Mouse (Mus musculus): ENCODE results near the gene Tmem107. TPM values are rescaled to one million over a fixed set of nuclear protein-coding genes. Genes with fewer than 3 reads are reported as not detected.

The Tmem107 gene
- total and polyA plus RNA-seq, 3 experiments = 22.6 to 31.3 (median 30.1) TPM

DNA sequence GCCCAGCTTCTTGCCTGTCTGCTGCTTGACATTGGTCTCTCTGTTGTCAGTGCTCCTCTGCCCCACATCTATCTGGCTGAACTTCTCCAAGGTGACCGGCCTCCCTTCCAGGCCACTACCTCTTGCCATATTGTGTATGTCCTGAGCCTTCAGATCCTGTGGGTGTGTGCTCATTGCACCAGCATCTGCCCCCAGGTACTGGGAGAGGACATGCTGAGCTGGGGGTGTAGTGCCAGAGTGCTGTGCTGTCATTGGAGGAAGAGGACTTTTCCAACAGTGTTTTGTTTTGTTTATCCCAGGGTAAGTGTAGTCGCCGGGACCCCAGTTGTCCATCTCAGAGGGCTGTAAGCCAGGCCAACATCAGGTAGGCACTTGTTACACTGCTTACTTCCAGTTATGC, 36.0 kb upstream of the Tmem107 start:
- Histone ChIP-seq H3K4me1 (ENCODE audit: control insufficient read depth in 1 of 2, insufficient read depth in 2 of 2) (peaks cover 18 to 32% of the 10 kb centered on the region in 2 experiments), H3K36me3 (replicated peaks in 1 of 2; ENCODE audit: control insufficient read depth in 1 of 2, insufficient read depth in 1 of 2, low read length in 1 of 2) (peaks cover 58 to 68% of the 10 kb centered on the region in 2 experiments), H3K79me2 (replicated peaks; ENCODE audit: control insufficient read depth, extremely low read depth, insufficient read depth, poor library complexity, severe bottlenecking) (no peaks in the 10 kb centered on the region), H3K27ac (ENCODE audit: insufficient read depth, low read depth) (no peak overlapping the region), H3K4me3 (replicated peaks in 1 of 3; ENCODE audit: low read depth in 2 of 3, low read length in 2 of 3, poor library complexity in 1 of 3) (no peak overlapping the region), H3K27me3 (replicated peaks) (no peaks in the 10 kb centered on the region), H3K9ac (ENCODE audit: insufficient read depth, low read depth) (no peak overlapping the region), H3K9me3 (replicated peaks; ENCODE audit: low read length) (no peaks in the 10 kb centered on the region), H3K4me2 (ENCODE audit: insufficient read depth, low read depth, poor library complexity, severe bottlenecking) (no peak overlapping the region)
- TF ChIP-seq MXI1 (IDR thresholded peaks at IDR 0.05; ENCODE audit: low read depth, low read length) (no peak), CTCF (conservative IDR thresholded peaks at IDR 0.05 in 1 of 2, IDR thresholded peaks at IDR 0.05 in 1 of 2; ENCODE audit: low read depth in 2 of 2, low read length in 2 of 2) (no peak), NRF1 (IDR thresholded peaks at IDR 0.05; ENCODE audit: low read depth, low read length) (no peak), ETS1 (conservative IDR thresholded peaks at IDR 0.05; ENCODE audit: low read depth, low read length) (no peak), MAFK (IDR thresholded peaks at IDR 0.05; ENCODE audit: insufficient replicate concordance, low read length) (no peak), ELF1 (IDR thresholded peaks at IDR 0.05; ENCODE audit: low read depth, low read length) (no peak), SMC3 (IDR thresholded peaks at IDR 0.05; ENCODE audit: low read depth, low read length) (no peak), JUN (IDR thresholded peaks at IDR 0.05; ENCODE audit: insufficient read depth, low read depth, low read length) (no peak), SIN3A (IDR thresholded peaks at IDR 0.05; ENCODE audit: low read length) (no peak)
- dilution Hi-C loops (cut with MboI; ENCODE audit: extremely low pct_ligation_motif_present, extremely low pct_unique_long_range_greater_than_20kb, low sequenced_read_pairs) (no loop called here), in situ Hi-C loops (cut with MboI; ENCODE audit: low pct_ligation_motif_present, low pct_unique_long_range_greater_than_20kb, low sequenced_read_pairs) (no loop called here)
- DNase-seq (ENCODE audit: extremely low read depth) = no peak

DNA sequence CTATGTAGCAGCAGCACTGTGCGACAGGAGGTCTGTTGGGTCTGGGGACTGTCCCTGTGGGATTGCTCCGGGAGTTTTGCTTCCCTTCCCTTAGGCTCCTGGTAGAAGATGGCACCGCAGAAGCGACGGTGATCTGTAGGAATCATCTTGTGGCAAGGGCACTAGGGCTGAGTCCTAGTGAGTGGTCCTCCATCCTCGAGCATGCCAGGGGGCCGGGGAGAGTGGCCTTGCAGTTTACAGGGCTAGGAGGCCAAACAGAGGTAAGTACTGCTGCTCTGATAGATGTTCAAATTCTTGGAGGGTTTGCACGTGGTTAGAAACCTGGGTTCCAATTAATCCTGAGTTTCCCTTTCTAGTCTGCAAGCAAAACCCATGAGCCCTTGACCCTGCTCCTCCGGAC, 35.2 kb upstream of the Tmem107 start:
- no peak overlapping the region for H3K4me3 ChIP-seq (replicated peaks in 1 of 3; ENCODE audit: low read depth in 2 of 3, low read length in 2 of 3, poor library complexity in 1 of 3)
- no peak overlapping the region for H3K9ac ChIP-seq (ENCODE audit: insufficient read depth, low read depth)
- 0 out of 2 replicates have a peak overlapping the region, but pooled peaks have one; percentile 0 for H3K27ac ChIP-seq (ENCODE audit: insufficient read depth, low read depth)
- DNase-seq (ENCODE audit: extremely low read depth) = no peak
- no peaks in the 10 kb centered on the region for H3K27me3 ChIP-seq (replicated peaks)
- peaks cover 53 to 59% of the 10 kb centered on the region in 2 experiments for H3K36me3 ChIP-seq (replicated peaks in 1 of 2; ENCODE audit: control insufficient read depth in 1 of 2, insufficient read depth in 1 of 2, low read length in 1 of 2)
- no peaks in the 10 kb centered on the region for H3K9me3 ChIP-seq (replicated peaks; ENCODE audit: low read length)
- TF ChIP-seq MYC (IDR thresholded peaks at IDR 0.05; ENCODE audit: low read depth, low read length) (no peak), GABPA (IDR thresholded peaks at IDR 0.05; ENCODE audit: insufficient replicate concordance, low read depth, low read length) (no peak), JUN (IDR thresholded peaks at IDR 0.05; ENCODE audit: insufficient read depth, low read depth, low read length) (no peak), CHD2 (IDR thresholded peaks at IDR 0.05; ENCODE audit: low read length) (no peak)
- H3K4me1 ChIP-seq (ENCODE audit: control insufficient read depth in 1 of 2, insufficient read depth in 2 of 2) = peaks cover 18 to 32% of the 10 kb centered on the region in 2 experiments
- peak overlapping the region; percentile 30; the same call in 1 of the 2 replicates for H3K4me2 ChIP-seq (ENCODE audit: insufficient read depth, low read depth, poor library complexity, severe bottlenecking)
- dilution Hi-C loops (cut with MboI; ENCODE audit: extremely low pct_ligation_motif_present, extremely low pct_unique_long_range_greater_than_20kb, low sequenced_read_pairs) (no loop called here), in situ Hi-C loops (cut with MboI; ENCODE audit: low pct_ligation_motif_present, low pct_unique_long_range_greater_than_20kb, low sequenced_read_pairs) (no loop called here)
- no peaks in the 10 kb centered on the region for H3K79me2 ChIP-seq (replicated peaks; ENCODE audit: control insufficient read depth, extremely low read depth, insufficient read depth, poor library complexity, severe bottlenecking)

DNA sequence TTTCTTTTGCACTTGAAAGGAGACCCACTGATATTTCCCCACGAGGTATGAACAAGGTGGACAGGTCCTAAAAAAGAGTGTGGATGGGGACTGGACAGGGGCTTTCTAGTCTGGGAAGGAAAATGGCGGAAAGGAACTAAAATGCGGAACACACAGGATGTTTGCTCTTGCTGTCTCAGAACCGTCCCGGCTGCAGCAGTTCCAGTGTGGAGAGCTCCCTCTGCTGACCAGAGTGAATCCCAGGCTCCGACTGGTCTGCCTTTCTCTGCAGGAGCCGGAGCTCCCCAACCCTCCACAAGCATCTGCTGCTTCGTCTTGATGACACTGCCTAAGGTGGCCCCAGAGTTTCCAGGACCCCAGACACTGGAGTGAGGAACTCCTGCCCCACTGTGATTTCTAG, 34.8 kb upstream of the Tmem107 start:
- Histone ChIP-seq H3K4me2 (ENCODE audit: insufficient read depth, low read depth, poor library complexity, severe bottlenecking) (peak overlapping the region; percentile 87), H3K36me3 (replicated peaks in 1 of 2; ENCODE audit: control insufficient read depth in 1 of 2, insufficient read depth in 1 of 2, low read length in 1 of 2) (peaks cover 48 to 55% of the 10 kb centered on the region in 2 experiments), H3K4me1 (ENCODE audit: control insufficient read depth in 1 of 2, insufficient read depth in 2 of 2) (peaks cover 18 to 32% of the 10 kb centered on the region in 2 experiments), H3K27ac (ENCODE audit: insufficient read depth, low read depth) (peak overlapping the region; percentile 13; the same call in 1 of the 2 replicates), H3K9ac (ENCODE audit: insufficient read depth, low read depth) (no peak overlapping the region), H3K4me3 (replicated peaks in 1 of 3; ENCODE audit: low read depth in 2 of 3, low read length in 2 of 3, poor library complexity in 1 of 3) (peak overlapping the region in 1 of 3 experiments; percentile 65), H3K27me3 (replicated peaks) (no peaks in the 10 kb centered on the region), H3K9me3 (replicated peaks; ENCODE audit: low read length) (no peaks in the 10 kb centered on the region), H3K79me2 (replicated peaks; ENCODE audit: control insufficient read depth, extremely low read depth, insufficient read depth, poor library complexity, severe bottlenecking) (no peaks in the 10 kb centered on the region)
- DNase-seq (ENCODE audit: extremely low read depth) = peak; percentile 96
- in situ Hi-C loops (cut with MboI; ENCODE audit: low pct_ligation_motif_present, low pct_unique_long_range_greater_than_20kb, low sequenced_read_pairs) (no loop called here), dilution Hi-C loops (cut with MboI; ENCODE audit: extremely low pct_ligation_motif_present, extremely low pct_unique_long_range_greater_than_20kb, low sequenced_read_pairs) (no loop called here)
- TF ChIP-seq TCF12 (IDR thresholded peaks at IDR 0.05; ENCODE audit: low read depth, low read length) (no peak), CTCF (conservative IDR thresholded peaks at IDR 0.05 in 1 of 2, IDR thresholded peaks at IDR 0.05 in 1 of 2; ENCODE audit: low read depth in 2 of 2, low read length in 2 of 2) (peak in 1 of 2 experiments; percentile 56; a peak in 2 of 4 replicates), MAZ (IDR thresholded peaks at IDR 0.05; ENCODE audit: low read depth, low read length) (no peak), POLR2A (IDR thresholded peaks at IDR 0.05; ENCODE audit: low read depth, low read length) (peak; percentile 38; the same call in 1 of the 2 replicates), SIN3A (IDR thresholded peaks at IDR 0.05; ENCODE audit: low read length) (no peak), UBTF (IDR thresholded peaks at IDR 0.05; ENCODE audit: low read depth, low read length) (peak; percentile 63; the same call in 1 of the 2 replicates), TBP (conservative IDR thresholded peaks at IDR 0.05; ENCODE audit: low read depth, low read length) (peak; percentile 62; the same call in 1 of the 2 replicates), GABPA (IDR thresholded peaks at IDR 0.05; ENCODE audit: insufficient replicate concordance, low read depth, low read length) (no peak)
